Mouse (Mus musculus) heart, adult 2 months (tissue): ENCODE data around the gene Oasl1.

Experiments used
- CTCF ChIP-seq: fragments of 200-600 bp; IDR thresholded peaks from 2 replicates; pipeline ENCODE4 v1.8.1; 2022; ENCODE audit warnings: antibody characterized with exemption, mild to moderate bottlenecking, moderate library complexity
- POLR2A ChIP-seq: fragments of 200-500 bp; IDR thresholded peaks from 2 replicates; pipeline ENCODE4 v1.6.1; 2011; ENCODE audit warnings: mild to moderate bottlenecking, low read depth, low read length, control low read depth; ENCODE audit not compliant: insufficient read depth

GRCm38 (mm10) chr5:114895542-114895941 is 27.5 kb upstream of the Oasl1 start:
- TF ChIP-seq POLR2A (no peak), CTCF (no peak)
